Mouse (Mus musculus) embryonic facial prominence, embryonic 13.5 days (tissue): ENCODE data around the gene Maml2. TPM values are rescaled to one million over a fixed set of nuclear protein-coding genes. Genes with fewer than 3 reads are reported as not detected.
A peak's percentile ranks its signal among the peaks of the same experiment; 100 is the strongest.

Experiments used
- ATAC-seq: fragments of 200-750 bp; cut with Nextera tagmentation; 2 replicates; pipeline ENCODE4 v1.8.0; 2017; ENCODE audit warnings: low read depth; ENCODE audit not compliant: insufficient number of reproducible peaks, insufficient read depth, low FRiP score, low TSS enrichment
- H3K27ac ChIP-seq: fragments of 300-500 bp; sonication (generic); 2 replicates; pipeline ENCODE4 v1.5.1; 2015; ENCODE audit warnings: moderate library complexity, mild to moderate bottlenecking, inconsistent platforms
- H3K27me3 ChIP-seq: fragments of 300-500 bp; sonication (generic); 2 replicates; pipeline ENCODE4 v1.6.1; 2015; ENCODE audit warnings: mild to moderate bottlenecking, inconsistent platforms
- H3K36me3 ChIP-seq: fragments of 300-500 bp; sonication (generic); 2 replicates; pipeline ENCODE4 v1.6.1; 2015; ENCODE audit warnings: mild to moderate bottlenecking, inconsistent platforms
- H3K4me1 ChIP-seq: fragments of 300-500 bp; sonication (generic); 2 replicates; pipeline ENCODE4 v1.6.1; 2015; ENCODE audit warnings: inconsistent platforms
- H3K4me2 ChIP-seq: fragments of 300-500 bp; sonication (generic); 2 replicates; pipeline ENCODE4 v1.6.1; 2015; ENCODE audit warnings: moderate library complexity, mild to moderate bottlenecking, inconsistent platforms
- H3K4me3 ChIP-seq: fragments of 300-500 bp; sonication (generic); 2 replicates; pipeline ENCODE4 v1.5.1; 2015; ENCODE audit warnings: mild to moderate bottlenecking, inconsistent platforms
- H3K9ac ChIP-seq: fragments of 300-500 bp; sonication (generic); 2 replicates; pipeline ENCODE4 v1.6.1; 2015; ENCODE audit warnings: mild to moderate bottlenecking, inconsistent platforms
- H3K9me3 ChIP-seq: fragments of 300-500 bp; sonication (generic); 2 replicates; pipeline ENCODE4 v1.6.1; 2016; ENCODE audit warnings: inconsistent platforms
- WGBS: fragments of 180-500 bp; shearing (Covaris S2); methylation state at CpG from one replicate; pipeline ENCODE4 v1.1.7; 2015; ENCODE audit warnings: mixed read lengths; 5-methylcytosine and 5-hydroxymethylcytosine counted together
- polyA plus RNA-seq: library from polyadenylated mRNA; unstranded; fragments of >200 nt; fragmentation: Nextera tagmentation; extraction: Ambion mirVana; gene quantifications from 2 replicates; pipeline ENCODE4 v1.2.1, GENCODE M21; 2015

The Maml2 gene
- polyA plus RNA-seq, 1 experiment from 2014 or later: 13.0 TPM

DNA sequence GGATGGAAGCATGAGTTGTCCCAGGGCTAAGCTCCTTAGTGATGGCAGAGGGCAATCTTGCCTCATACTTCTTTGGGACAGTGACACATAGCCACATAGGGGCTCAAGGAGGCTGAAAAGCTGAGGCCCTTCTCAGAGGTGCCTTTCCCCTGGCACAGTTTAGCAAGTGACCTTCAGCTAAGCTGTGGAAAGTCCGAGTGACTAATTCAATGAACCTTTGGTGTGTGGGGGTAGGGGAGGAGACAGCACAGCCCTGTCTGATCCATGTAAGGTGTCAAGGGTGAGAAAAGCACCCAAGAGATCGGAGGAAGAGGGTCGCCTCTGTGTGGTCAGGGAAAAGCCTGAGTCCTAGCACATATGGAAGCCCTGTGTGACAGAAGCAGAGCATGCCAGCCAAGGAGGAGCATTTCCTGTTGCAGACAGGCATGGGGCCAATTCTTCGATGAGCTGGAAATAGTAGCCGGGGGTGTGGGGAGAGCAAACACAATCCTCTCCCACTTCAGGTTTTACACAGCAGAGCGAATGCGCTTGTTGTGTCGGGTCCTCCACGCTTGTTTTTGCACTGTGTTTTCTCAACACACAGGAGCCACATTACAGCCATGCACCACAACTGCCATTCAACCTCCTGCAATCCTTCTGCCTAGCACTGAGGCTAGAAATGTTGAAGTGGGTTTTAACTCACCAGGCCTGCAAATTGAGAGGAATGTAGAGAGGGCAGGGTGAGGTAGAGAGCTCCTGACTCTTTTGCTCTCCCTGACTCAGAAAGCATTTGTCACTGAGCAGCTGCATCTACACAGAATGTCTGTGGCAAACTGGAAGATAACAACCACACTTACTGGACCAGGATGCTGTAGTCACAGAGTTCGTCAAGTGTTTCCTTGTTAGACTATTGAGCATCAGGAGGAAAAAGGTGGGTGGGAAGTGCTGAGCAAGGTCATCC lies 266.0 kb downstream of the Maml2 start:
- H3K9ac ChIP-seq: no peak overlapping the region
- H3K4me1 ChIP-seq: peaks cover 27% of the 10 kb centered on the region
- H3K27me3 ChIP-seq: no peaks in the 10 kb centered on the region
- H3K4me3 ChIP-seq: no peak overlapping the region
- H3K4me2 ChIP-seq: 0 out of 2 replicates have a peak overlapping the region, but pooled peaks have one; percentile 16
- no peaks in the 10 kb centered on the region for H3K36me3 ChIP-seq
- H3K27ac ChIP-seq: peak overlapping the region; percentile 69
- H3K9me3 ChIP-seq: no peaks in the 10 kb centered on the region
- 55% methylated on average over 10 of the region's 10 CpGs for WGBS
- peak; percentile 32; the same call in 1 of the 2 replicates for ATAC-seq

DNA sequence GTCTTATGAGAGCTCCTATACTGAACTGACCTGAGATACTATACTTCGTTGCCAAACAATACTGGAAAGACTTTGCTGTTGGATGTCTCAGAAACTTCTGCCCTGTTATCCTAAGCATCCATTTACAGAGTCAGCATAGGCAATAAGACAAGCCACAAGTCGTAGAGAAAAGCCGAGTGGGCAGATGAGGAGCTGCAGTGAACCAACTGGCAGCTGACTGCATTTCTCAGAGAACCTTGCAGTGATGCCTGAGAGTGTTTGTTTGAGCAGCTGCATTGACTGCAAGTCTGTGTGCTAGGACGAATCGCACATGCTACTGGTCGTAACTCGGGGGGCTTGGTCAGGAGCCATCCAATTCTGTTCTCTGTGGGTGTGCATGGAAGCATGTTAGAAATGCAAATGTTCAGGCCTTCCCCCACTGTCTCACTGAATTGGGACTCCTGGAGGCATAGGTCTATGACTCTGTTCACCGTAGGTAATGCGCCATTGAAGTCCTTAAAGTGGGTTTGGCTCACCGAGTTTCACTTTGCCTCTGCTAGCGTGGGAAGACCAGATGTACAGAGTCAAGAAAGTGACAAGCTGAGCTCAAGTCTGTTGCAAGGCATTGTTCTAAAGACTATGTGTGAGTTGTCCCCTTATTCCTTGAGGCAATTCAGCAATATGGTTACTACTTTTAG lies 267.7 kb downstream of the Maml2 start:
- peaks cover 27% of the 10 kb centered on the region for H3K4me1 ChIP-seq
- no peaks in the 10 kb centered on the region for H3K27me3 ChIP-seq
- H3K4me3 ChIP-seq: no peak overlapping the region
- no peaks in the 10 kb centered on the region for H3K9me3 ChIP-seq
- no peak overlapping the region for H3K9ac ChIP-seq
- ATAC-seq: no peak
- 78% methylated on average over 11 of the region's 11 CpGs for WGBS
- H3K36me3 ChIP-seq: no peaks in the 10 kb centered on the region
- no peak overlapping the region for H3K4me2 ChIP-seq
- H3K27ac ChIP-seq: no peak overlapping the region

DNA sequence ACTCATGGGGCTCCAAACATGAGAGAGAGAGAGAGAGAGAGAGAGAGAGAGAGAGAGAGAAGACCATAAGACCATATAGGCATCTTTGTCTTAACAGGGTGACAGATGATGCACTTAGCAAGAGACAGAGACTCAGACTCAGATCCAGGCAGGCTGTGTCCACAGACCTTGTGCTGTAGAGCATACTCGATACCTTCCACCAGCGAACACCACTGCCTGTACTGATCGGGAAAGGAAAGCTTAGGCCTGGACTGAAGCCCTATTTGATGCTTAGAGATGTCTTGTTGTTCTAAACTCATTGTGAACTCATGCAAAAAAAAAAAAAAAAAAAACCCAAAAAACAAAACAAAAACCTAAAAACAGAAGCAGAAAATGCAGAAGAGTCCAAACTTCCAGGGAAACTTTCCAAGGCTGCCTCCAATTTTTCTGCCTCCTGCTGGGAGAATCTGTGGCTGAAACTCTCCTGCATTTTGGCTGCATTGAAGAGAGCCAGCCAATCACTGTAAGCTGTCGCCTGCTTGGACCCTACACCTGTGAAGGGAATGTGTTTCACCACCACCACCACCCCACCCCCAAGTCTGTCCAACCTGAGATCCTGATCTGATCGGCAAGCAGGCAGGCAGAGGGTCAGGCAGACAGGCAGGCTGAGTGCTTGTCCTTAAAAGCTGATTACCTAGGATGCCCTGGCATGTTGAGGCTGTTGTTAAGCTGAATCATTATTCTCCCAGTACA lies 268.6 kb downstream of the Maml2 start:
- no peak overlapping the region for H3K4me3 ChIP-seq
- WGBS: 86% methylated on average over 5 of the region's 5 CpGs
- no peaks in the 10 kb centered on the region for H3K36me3 ChIP-seq
- no peak overlapping the region for H3K4me2 ChIP-seq
- H3K27ac ChIP-seq: no peak overlapping the region
- H3K9me3 ChIP-seq: no peaks in the 10 kb centered on the region
- H3K9ac ChIP-seq: no peak overlapping the region
- ATAC-seq: no peak
- H3K4me1 ChIP-seq: peaks cover 21% of the 10 kb centered on the region
- H3K27me3 ChIP-seq: no peaks in the 10 kb centered on the region

DNA sequence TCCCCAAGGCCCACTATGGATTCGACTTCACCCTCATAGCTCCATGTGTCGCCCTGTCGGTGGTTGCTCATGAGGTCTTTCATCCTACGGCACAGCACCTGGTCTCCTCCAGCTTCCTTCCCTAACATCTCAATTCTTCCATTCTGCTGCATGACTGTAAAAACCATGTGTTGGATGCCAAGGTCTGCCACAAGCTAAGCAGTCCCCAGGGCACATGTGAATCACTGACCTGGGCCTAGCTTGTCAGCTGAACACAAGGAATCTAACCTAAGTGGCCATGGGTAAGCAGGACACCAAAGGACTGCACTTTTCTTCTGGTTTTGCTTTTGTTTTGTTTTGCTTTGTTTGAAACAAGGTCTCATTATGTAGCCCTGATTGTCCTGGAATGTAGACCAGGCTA lies 271.3 kb downstream of the Maml2 start:
- Histone ChIP-seq H3K4me3 (no peak overlapping the region), H3K4me1 (peaks cover 10% of the 10 kb centered on the region), H3K9me3 (peaks cover 6% of the 10 kb centered on the region; the same call in 1 of the 2 replicates), H3K36me3 (no peaks in the 10 kb centered on the region), H3K27ac (no peak overlapping the region), H3K4me2 (no peak overlapping the region), H3K27me3 (no peaks in the 10 kb centered on the region), H3K9ac (no peak overlapping the region)
- ATAC-seq: no peak
- 89% methylated on average over 4 of the region's 4 CpGs for WGBS

DNA sequence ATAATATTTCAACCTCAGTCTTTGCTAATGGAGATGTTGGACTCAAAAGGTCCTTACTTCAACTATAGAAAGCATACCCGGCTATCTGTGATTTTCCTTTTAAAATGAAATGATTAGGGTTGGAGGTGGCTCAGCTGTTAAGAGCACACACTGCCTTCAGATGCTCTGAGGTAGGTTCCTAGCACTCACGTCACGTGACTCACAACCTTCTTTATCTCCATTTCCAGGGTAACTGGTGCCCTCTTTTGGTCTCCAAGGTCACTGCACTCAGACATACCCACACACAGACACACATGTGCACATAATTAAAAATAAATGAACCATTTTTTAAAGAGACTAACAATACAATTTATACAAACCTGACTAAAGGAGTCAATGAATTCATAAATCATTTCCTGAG lies 275.1 kb downstream of the Maml2 start:
- H3K9ac ChIP-seq: no peak overlapping the region
- H3K27me3 ChIP-seq: no peaks in the 10 kb centered on the region
- 91% methylated on average over 3 of the region's 3 CpGs for WGBS
- no peaks in the 10 kb centered on the region for H3K36me3 ChIP-seq
- H3K27ac ChIP-seq: no peak overlapping the region
- ATAC-seq: no peak
- peaks cover 6% of the 10 kb centered on the region; the same call in 1 of the 2 replicates for H3K9me3 ChIP-seq
- no peak overlapping the region for H3K4me3 ChIP-seq
- no peak overlapping the region for H3K4me2 ChIP-seq
- H3K4me1 ChIP-seq: peaks cover 8% of the 10 kb centered on the region

DNA sequence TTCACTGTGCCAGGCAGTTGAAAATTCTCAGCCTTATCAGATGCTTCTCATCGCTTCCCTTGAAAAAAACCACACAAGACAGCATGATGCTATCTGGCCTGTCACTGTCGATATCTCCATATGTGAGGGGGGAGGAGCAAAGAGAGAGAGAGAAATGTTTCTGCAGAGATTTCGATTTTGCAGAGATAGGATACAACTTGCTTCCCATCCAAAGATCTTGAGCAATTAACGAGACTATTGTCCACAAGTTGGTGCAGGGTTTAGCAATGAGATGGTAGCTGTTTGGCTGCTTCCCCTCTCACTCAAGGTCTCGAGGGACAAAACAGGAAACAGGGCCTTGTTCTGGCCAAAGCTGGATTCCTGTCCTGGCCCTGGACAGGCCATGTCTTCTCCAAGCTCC lies 276.3 kb downstream of the Maml2 start:
- Histone ChIP-seq H3K4me1 (peaks cover 5% of the 10 kb centered on the region), H3K9me3 (peaks cover 6% of the 10 kb centered on the region; the same call in 1 of the 2 replicates), H3K4me2 (no peak overlapping the region), H3K27ac (0 out of 2 replicates have a peak overlapping the region, but pooled peaks have one; percentile 2), H3K36me3 (no peaks in the 10 kb centered on the region), H3K27me3 (no peaks in the 10 kb centered on the region), H3K9ac (no peak overlapping the region), H3K4me3 (no peak overlapping the region)
- ATAC-seq: no peak
- WGBS: 68% methylated on average over 5 of the region's 5 CpGs

DNA sequence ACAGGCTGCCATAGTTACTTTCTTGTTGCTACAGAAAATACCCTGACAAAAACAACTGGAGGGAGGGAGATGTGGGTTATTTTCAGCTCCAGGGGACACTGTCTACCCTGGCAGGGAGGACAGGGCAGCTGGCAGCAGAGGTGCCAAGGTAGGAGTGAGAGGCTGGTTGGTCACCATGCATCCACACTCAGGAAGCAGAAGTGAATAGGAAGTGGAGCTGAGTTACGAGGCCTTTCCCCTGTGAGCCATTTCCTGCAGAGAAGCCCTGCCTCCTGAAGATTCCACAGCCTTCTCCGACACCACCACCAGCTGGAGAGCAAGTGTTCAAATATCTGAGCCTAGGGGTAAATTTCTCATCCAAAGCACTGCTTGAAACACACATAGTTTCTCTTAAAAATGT lies 277.2 kb downstream of the Maml2 start:
- WGBS: 44% methylated on average over 2 of the region's 2 CpGs
- Histone ChIP-seq H3K4me1 (peaks cover 8% of the 10 kb centered on the region), H3K27ac (no peak overlapping the region), H3K4me2 (no peak overlapping the region), H3K4me3 (no peak overlapping the region), H3K9me3 (peaks cover 6% of the 10 kb centered on the region; the same call in 1 of the 2 replicates), H3K27me3 (no peaks in the 10 kb centered on the region), H3K9ac (no peak overlapping the region), H3K36me3 (no peaks in the 10 kb centered on the region)
- ATAC-seq: no peak; the same call in 1 of the 2 replicates

DNA sequence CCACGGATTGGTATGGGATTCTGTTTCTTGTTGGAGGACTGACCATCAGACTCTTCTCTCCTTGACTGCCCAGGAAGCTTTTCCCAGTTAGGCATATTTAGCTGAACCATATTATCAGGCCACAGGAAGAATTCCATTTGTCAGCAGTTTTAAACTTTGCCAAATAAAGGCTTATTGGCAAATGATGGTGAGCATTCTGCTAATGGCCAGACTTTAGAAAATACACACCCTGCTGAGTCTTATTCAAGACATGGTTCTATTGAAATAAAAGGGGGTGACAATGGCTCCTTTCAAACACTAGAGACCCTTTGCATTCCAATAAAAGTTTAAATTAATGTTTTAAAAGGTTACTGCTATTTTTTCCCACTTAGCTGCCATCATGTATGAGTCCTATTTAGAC lies 279.4 kb downstream of the Maml2 start:
- no peak for ATAC-seq
- Histone ChIP-seq H3K4me3 (no peak overlapping the region), H3K27ac (no peak overlapping the region), H3K4me2 (no peak overlapping the region), H3K9ac (no peak overlapping the region), H3K4me1 (peaks cover 9% of the 10 kb centered on the region), H3K9me3 (peaks cover 6% of the 10 kb centered on the region; the same call in 1 of the 2 replicates), H3K27me3 (no peaks in the 10 kb centered on the region), H3K36me3 (no peaks in the 10 kb centered on the region)
- 78% methylated on average over 1 of the region's 1 CpGs for WGBS

DNA sequence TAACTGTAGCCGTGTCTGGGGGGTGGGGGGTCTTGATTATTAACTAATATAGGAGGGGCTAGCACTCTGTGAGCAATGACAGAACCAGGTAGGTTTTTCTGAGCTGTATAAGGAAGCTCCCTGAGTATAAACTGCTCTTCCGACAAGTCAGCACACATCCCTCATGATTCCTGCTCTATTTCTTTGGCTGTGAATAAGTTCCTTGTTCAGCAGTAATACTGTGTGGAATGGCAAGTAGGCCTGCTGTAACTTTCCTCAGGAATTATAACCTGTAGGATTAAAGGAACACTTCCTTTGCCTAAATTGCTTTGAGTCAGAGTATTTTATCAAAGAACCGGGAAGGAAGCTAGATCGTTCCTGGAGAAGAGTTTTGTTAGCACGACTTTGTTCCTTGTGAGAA lies 283.4 kb downstream of the Maml2 start:
- ATAC-seq: no peak
- H3K4me3 ChIP-seq: no peak overlapping the region
- no peak overlapping the region for H3K4me2 ChIP-seq
- H3K27ac ChIP-seq: no peak overlapping the region
- no peaks in the 10 kb centered on the region for H3K9me3 ChIP-seq
- no peaks in the 10 kb centered on the region for H3K27me3 ChIP-seq
- 75% methylated on average over 5 of the region's 5 CpGs for WGBS
- H3K9ac ChIP-seq: no peak overlapping the region
- peaks cover 22% of the 10 kb centered on the region for H3K4me1 ChIP-seq
- no peaks in the 10 kb centered on the region for H3K36me3 ChIP-seq

DNA sequence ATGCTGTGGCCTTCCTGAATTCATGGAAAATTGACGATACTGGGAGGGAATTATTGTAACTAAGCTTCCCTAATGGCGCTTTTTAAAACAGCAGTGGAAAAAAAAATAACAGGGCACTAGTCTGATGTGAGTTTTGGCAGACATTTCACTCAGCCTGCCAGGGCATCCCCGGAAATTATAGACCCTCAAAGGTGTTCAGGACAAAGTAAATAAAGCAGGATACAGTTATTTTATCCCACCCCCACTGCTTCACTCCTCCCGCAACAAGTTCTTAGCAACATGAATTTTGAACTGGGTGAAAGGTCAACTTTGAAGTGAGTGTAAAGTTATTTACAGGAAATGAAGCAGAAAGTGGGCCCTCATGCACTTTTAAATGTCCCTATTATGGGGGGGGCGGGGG lies 286.2 kb downstream of the Maml2 start:
- 38% methylated on average over 5 of the region's 5 CpGs for WGBS
- Histone ChIP-seq H3K36me3 (no peaks in the 10 kb centered on the region), H3K9me3 (no peaks in the 10 kb centered on the region), H3K27ac (no peak overlapping the region), H3K4me1 (peaks cover 31% of the 10 kb centered on the region), H3K4me3 (no peak overlapping the region), H3K4me2 (no peak overlapping the region), H3K27me3 (no peaks in the 10 kb centered on the region), H3K9ac (no peak overlapping the region)
- no peak for ATAC-seq

DNA sequence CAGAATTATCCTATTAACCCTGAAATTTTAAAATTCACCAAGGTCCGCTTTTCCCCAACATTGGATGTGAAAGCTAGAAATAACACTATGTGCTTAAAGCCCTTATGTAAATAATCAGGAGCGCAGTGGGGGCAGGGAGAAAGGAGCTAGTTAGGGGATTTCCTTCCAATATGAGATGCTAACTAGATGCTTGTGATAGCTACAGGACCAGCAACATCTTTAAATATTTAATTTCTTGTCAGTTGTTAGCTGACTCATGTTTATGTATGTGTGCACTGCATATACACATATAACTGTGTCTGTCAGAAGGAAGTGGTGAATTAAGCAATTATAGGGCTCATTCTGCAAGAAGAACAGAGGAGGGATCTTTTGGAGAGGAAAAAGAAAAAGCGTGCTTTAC lies 286.7 kb downstream of the Maml2 start:
- H3K4me3 ChIP-seq: no peak overlapping the region
- H3K27ac ChIP-seq: no peak overlapping the region
- WGBS: 61% methylated on average over 3 of the region's 3 CpGs
- no peak for ATAC-seq
- peaks cover 31% of the 10 kb centered on the region for H3K4me1 ChIP-seq
- no peaks in the 10 kb centered on the region for H3K36me3 ChIP-seq
- no peak overlapping the region for H3K9ac ChIP-seq
- no peaks in the 10 kb centered on the region for H3K27me3 ChIP-seq
- no peaks in the 10 kb centered on the region for H3K9me3 ChIP-seq
- H3K4me2 ChIP-seq: no peak overlapping the region
